In genomic region chr6:54817266-54817767, GRCm38 (mm10) we compare ENCODE assay signal across 8 mouse cellular contexts. TPM values are rescaled to one million over a fixed set of nuclear protein-coding genes. Genes with fewer than 3 reads are reported as not detected.
A peak's percentile ranks its signal among the peaks of the same experiment; 100 is the strongest.
DNase-seq lines count a peak whose midpoint lies in the region; ATAC-seq and TF ChIP-seq lines count a peak whose summit lies in the region.

No protein-coding gene starts in this region.

- peak overlapping the region; percentile 84 for H3K4me3 ChIP-seq in erythroblast, embryonic 14.5 days (replicated peaks)
- H3K4me3 ChIP-seq in hindbrain, postnatal 0 days (ENCODE audit: low read length): peak overlapping the region; percentile 84
- peak overlapping the region; percentile 80 for H3K4me3 ChIP-seq in limb, embryonic 10.5 days
- peak overlapping the region; percentile 84 for H3K4me3 ChIP-seq in midbrain, embryonic 11.5 days (ENCODE audit: low read depth, low read length)

- H3K27ac ChIP-seq in hindbrain, postnatal 0 days: peak overlapping the region; percentile 97
- peak overlapping the region; percentile 94 for H3K27ac ChIP-seq in limb, embryonic 10.5 days
- peak overlapping the region; percentile 96 for H3K27ac ChIP-seq in midbrain, embryonic 11.5 days (ENCODE audit: low read depth, low read length)

- peak; percentile 42 for TF ChIP-seq CTCF in hindbrain, postnatal 0 days (IDR thresholded peaks at IDR 0.05; ENCODE audit: low read depth)

- no peaks in the 10 kb centered on the region for H3K27me3 ChIP-seq in erythroblast, embryonic 14.5 days (ENCODE audit: control insufficient read depth)
- H3K27me3 ChIP-seq in hindbrain, postnatal 0 days (ENCODE audit: insufficient read depth, low read length): no peaks in the 10 kb centered on the region
- no peaks in the 10 kb centered on the region for H3K27me3 ChIP-seq in limb, embryonic 10.5 days (ENCODE audit: low read depth, poor library complexity, severe bottlenecking)
- no peaks in the 10 kb centered on the region for H3K27me3 ChIP-seq in midbrain, embryonic 11.5 days (ENCODE audit: control insufficient read depth, insufficient read depth, low read length)

- under 1% methylated on average over 26 of the region's 39 CpGs for WGBS in hindbrain, postnatal 0 days
- 9% methylated on average over 39 of the region's 39 CpGs for WGBS in limb, embryonic 10.5 days
- whole genome bisulfite sequencing in midbrain, embryonic 11.5 days: under 1% methylated on average over 30 of the region's 39 CpGs

- peaks cover 48% of the 10 kb centered on the region for H3K4me1 ChIP-seq in erythroblast, embryonic 14.5 days (ENCODE audit: control insufficient read depth)
- H3K4me1 ChIP-seq in hindbrain, postnatal 0 days (ENCODE audit: insufficient read depth, low read length): peaks cover 12% of the 10 kb centered on the region; the same call in 1 of the 2 replicates
- peaks cover 34% of the 10 kb centered on the region for H3K4me1 ChIP-seq in limb, embryonic 10.5 days
- H3K4me1 ChIP-seq in midbrain, embryonic 11.5 days (ENCODE audit: control insufficient read depth, insufficient read depth, low read length): peaks cover 15% of the 10 kb centered on the region

- no peaks in the 10 kb centered on the region for H3K9me3 ChIP-seq in erythroblast, embryonic 14.5 days (ENCODE audit: control insufficient read depth, low read length)
- H3K9me3 ChIP-seq in hindbrain, postnatal 0 days (ENCODE audit: low read length): no peaks in the 10 kb centered on the region
- no peaks in the 10 kb centered on the region for H3K9me3 ChIP-seq in limb, embryonic 10.5 days (replicated peaks)
- no peaks in the 10 kb centered on the region for H3K9me3 ChIP-seq in midbrain, embryonic 11.5 days (ENCODE audit: control insufficient read depth, low read length)

- peak overlapping the region; percentile 62 for H3K4me2 ChIP-seq in hindbrain, postnatal 0 days (ENCODE audit: low read depth, low read length)
- peak overlapping the region; percentile 58 for H3K4me2 ChIP-seq in midbrain, embryonic 11.5 days

- peak; percentile 44 to 51 for DNase-seq in cerebellum, postnatal 36 days
- peak; percentile 38 to 40 for DNase-seq in gastrocnemius, adult 8-10 months (ENCODE audit: low spot score in 2 of 2)
- peak; percentile 71 for DNase-seq in hindbrain, postnatal 0 days (ENCODE audit: low spot score)
- peak; percentile 71 for DNase-seq in limb, embryonic 10.5 days (ENCODE audit: low spot score)
- DNase-seq in midbrain, embryonic 11.5 days (ENCODE audit: low spot score, missing footprints): peak; percentile 98
- peak; percentile 71 for DNase-seq in skeletal muscle tissue, adult 2 months (ENCODE audit: low read depth, low spot score)

- peaks cover 5% of the 10 kb centered on the region for H3K36me3 ChIP-seq in erythroblast, embryonic 14.5 days (ENCODE audit: control insufficient read depth)
- no peaks in the 10 kb centered on the region for H3K36me3 ChIP-seq in hindbrain, postnatal 0 days (ENCODE audit: insufficient read depth, low read length)
- no peaks in the 10 kb centered on the region for H3K36me3 ChIP-seq in limb, embryonic 10.5 days
- no peaks in the 10 kb centered on the region for H3K36me3 ChIP-seq in midbrain, embryonic 11.5 days (ENCODE audit: control insufficient read depth, insufficient read depth, low read length)

- ATAC-seq in erythroblast, adult 5-6 weeks (replicated peaks; ENCODE audit: low FRiP score, poor library complexity, severe bottlenecking): no peak; the same call in 1 of the 2 replicates
- ATAC-seq in hindbrain, postnatal 0 days: peak; percentile 36; the same call in 1 of the 2 replicates
- peak; percentile 51 for ATAC-seq in midbrain, embryonic 11.5 days (ENCODE audit: low FRiP score)

- H3K9ac ChIP-seq in hindbrain, postnatal 0 days (replicated peaks; ENCODE audit: low read length): peak overlapping the region; percentile 87
- H3K9ac ChIP-seq in midbrain, embryonic 11.5 days (ENCODE audit: low read length): peak overlapping the region; percentile 89

RNA-seq across cellular contexts. Expression of gene Znrf2, which starts 0.6 kb away (rescaled TPM):
- 0.15 and 0.60 TPM in 2 replicates for polyA plus RNA-seq in erythroblast, embryonic 14.5 days (2012)
- 14.4 and 19.4 TPM in 2 replicates for total RNA-seq in erythroblast, adult 5-6 weeks (2015; ENCODE audit: low replicate concordance)
- 11.4 and 16.2 TPM in 2 replicates for total RNA-seq in erythroblast, adult 5-6 weeks (2017; ENCODE audit: low replicate concordance)
- total RNA-seq in gastrocnemius, adult 8-10 months (2022): 10 to 100 TPM; 13.0 to 18.4 (median 16.1) TPM
- 45.9 and 50.0 TPM in 2 replicates for total RNA-seq in hindbrain, postnatal 0 days (2014; rRNA removed)
- 5.9 and 7.0 TPM in 2 replicates for polyA plus RNA-seq in hindbrain, postnatal 0 days (2015; fragmentation: Nextera tagmentation; extraction: Ambion mirVana)
- polyA plus RNA-seq in limb, embryonic 10.5 days (2016; fragmentation: Nextera tagmentation; extraction: Ambion mirVana): 2.0 and 2.3 TPM in 2 replicates
- 2.9 and 3.5 TPM in 2 replicates for polyA plus RNA-seq in midbrain, embryonic 11.5 days (2014; fragmentation: Nextera tagmentation; extraction: Ambion mirVana)

Comparison
In these comparisons a context has a peak if more than half of its experiments do, and no peak if none do; other contexts are left out.
1. DNase-seq: peak in every context shown above with its lines; median percentile 98 in midbrain, embryonic 11.5 days; 71 in hindbrain, postnatal 0 days; 71 in limb, embryonic 10.5 days; 71 in skeletal muscle tissue, adult 2 months; 48 in cerebellum, postnatal 36 days; 39 in gastrocnemius, adult 8-10 months.